Mouse (Mus musculus) lung, embryonic 15.5 days (tissue): ENCODE data around the gene Coq4. TPM values are rescaled to one million over a fixed set of nuclear protein-coding genes. Genes with fewer than 3 reads are reported as not detected.
A peak's percentile ranks its signal among the peaks of the same experiment; 100 is the strongest.
"Not testable (repeated sequence)": the region's sequence is repeated elsewhere in the genome, so short reads cannot be mapped to it uniquely, and the experiment has no call there.

Source experiments
- ATAC-seq: fragments of 200-750 bp; cut with Nextera tagmentation; 2 replicates; pipeline ENCODE4 v1.8.0; 2017; ENCODE audit warnings: moderate number of reproducible peaks, borderline replicate concordance; ENCODE audit not compliant: low FRiP score, low TSS enrichment; ENCODE audit errors: extremely low read depth
- H3K27ac ChIP-seq: fragments of 300-500 bp; sonication (generic); 2 replicates; pipeline ENCODE4 v1.5.1; 2015; ENCODE audit warnings: moderate library complexity, mild to moderate bottlenecking, inconsistent platforms
- H3K27me3 ChIP-seq: fragments of 300-500 bp; sonication (generic); 2 replicates; pipeline ENCODE4 v1.6.1; 2015; ENCODE audit warnings: inconsistent platforms
- H3K36me3 ChIP-seq: fragments of 300-500 bp; sonication (generic); 2 replicates; pipeline ENCODE4 v1.6.1; 2015; ENCODE audit warnings: inconsistent platforms
- H3K4me1 ChIP-seq: fragments of 300-500 bp; sonication (generic); 2 replicates; pipeline ENCODE4 v1.6.1; 2015; ENCODE audit warnings: inconsistent platforms
- H3K4me2 ChIP-seq: fragments of 300-500 bp; sonication (generic); 2 replicates; pipeline ENCODE4 v1.6.1; 2015; ENCODE audit warnings: inconsistent platforms, mild to moderate bottlenecking, moderate library complexity
- H3K4me3 ChIP-seq: fragments of 300-500 bp; sonication (generic); 2 replicates; pipeline ENCODE4 v1.5.1; 2015; ENCODE audit warnings: mild to moderate bottlenecking, inconsistent platforms
- H3K9ac ChIP-seq: fragments of 300-500 bp; sonication (generic); 2 replicates; pipeline ENCODE4 v1.6.1; 2015; ENCODE audit warnings: inconsistent platforms
- H3K9me3 ChIP-seq: fragments of 300-500 bp; sonication (generic); 2 replicates; pipeline ENCODE4 v1.6.1; 2016; ENCODE audit warnings: inconsistent platforms
- WGBS: fragments of 180-500 bp; shearing (Covaris S2); methylation state at CpG from one replicate; pipeline ENCODE4 v1.1.7; 2015; 5-methylcytosine and 5-hydroxymethylcytosine counted together
- polyA plus RNA-seq: library from polyadenylated mRNA; unstranded; fragments of >200 nt; fragmentation: Nextera tagmentation; extraction: Ambion mirVana; gene quantifications from 2 replicates; pipeline ENCODE4 v1.2.1, GENCODE M21; 2015

Coq4 gene
- polyA plus RNA-seq, 1 experiment from 2014 or later: 30.3 TPM

- no peak for ATAC-seq
- H3K27me3 ChIP-seq: no peaks in the 10 kb centered on the region
- H3K27ac ChIP-seq: peak overlapping the region; percentile 4; the same call in 1 of the 2 replicates
- 42% methylated on average over 11 of the region's 11 CpGs for WGBS
- 0 out of 2 replicates have a peak, but pooled peaks cover 5% of the 10 kb centered on the region for H3K4me1 ChIP-seq
- H3K9me3 ChIP-seq: no peaks in the 10 kb centered on the region
- no peak overlapping the region for H3K4me2 ChIP-seq
- H3K4me3 ChIP-seq: no peak overlapping the region
- no peaks in the 10 kb centered on the region for H3K36me3 ChIP-seq
- H3K9ac ChIP-seq: no peak overlapping the region
Measured at GRCm38 (mm10) chr2:29767976-29768709, 19.1 kb upstream of the Coq4 start.

GRCm38 (mm10) chr2:29768901-29769300, 18.4 kb upstream of the Coq4 start:
- H3K36me3 ChIP-seq: no peaks in the 10 kb centered on the region
- H3K4me3 ChIP-seq: no peak overlapping the region
- no peaks in the 10 kb centered on the region for H3K27me3 ChIP-seq
- no peak overlapping the region for H3K4me2 ChIP-seq
- no peak overlapping the region for H3K9ac ChIP-seq
- ATAC-seq: no peak
- H3K9me3 ChIP-seq: no peaks in the 10 kb centered on the region
- no peak overlapping the region for H3K27ac ChIP-seq
- 0 out of 2 replicates have a peak, but pooled peaks cover 5% of the 10 kb centered on the region for H3K4me1 ChIP-seq
- 53% methylated on average over 9 of the region's 9 CpGs for WGBS

GRCm38 (mm10) chr2:29770162-29770561, 17.1 kb upstream of the Coq4 start:
- Histone ChIP-seq H3K4me3 (no peak overlapping the region), H3K9ac (no peak overlapping the region), H3K4me2 (no peak overlapping the region), H3K9me3 (no peaks in the 10 kb centered on the region), H3K27me3 (no peaks in the 10 kb centered on the region), H3K4me1 (0 out of 2 replicates have a peak, but pooled peaks cover 5% of the 10 kb centered on the region), H3K36me3 (no peaks in the 10 kb centered on the region), H3K27ac (no peak overlapping the region)
- ATAC-seq: no peak

GRCm38 (mm10) chr2:29771611-29772461, 15.5 kb upstream of the Coq4 start:
- H3K27me3 ChIP-seq: no peaks in the 10 kb centered on the region
- no peak overlapping the region for H3K27ac ChIP-seq
- 0 out of 2 replicates have a peak, but pooled peaks cover 5% of the 10 kb centered on the region for H3K4me1 ChIP-seq
- H3K36me3 ChIP-seq: peaks cover 11% of the 10 kb centered on the region; the same call in 1 of the 2 replicates
- H3K4me2 ChIP-seq: no peak overlapping the region
- no peak for ATAC-seq
- H3K9ac ChIP-seq: no peak overlapping the region
- H3K4me3 ChIP-seq: no peak overlapping the region
- WGBS: 65% methylated on average over 8 of the region's 8 CpGs
- H3K9me3 ChIP-seq: no peaks in the 10 kb centered on the region

- Histone ChIP-seq H3K4me2 (no peak overlapping the region), H3K36me3 (peaks cover 26% of the 10 kb centered on the region), H3K4me3 (no peak overlapping the region), H3K9me3 (no peaks in the 10 kb centered on the region), H3K9ac (no peak overlapping the region), H3K27me3 (no peaks in the 10 kb centered on the region), H3K27ac (no peak overlapping the region), H3K4me1 (0 out of 2 replicates have a peak, but pooled peaks cover 1% of the 10 kb centered on the region)
- no peak for ATAC-seq
- 85% methylated on average over 4 of the region's 4 CpGs for WGBS
Measured at GRCm38 (mm10) chr2:29773323-29773722, 14.0 kb upstream of the Coq4 start.

GRCm38 (mm10) chr2:29781256-29781655, 6.0 kb upstream of the Coq4 start:
- peaks cover 89% of the 10 kb centered on the region for H3K36me3 ChIP-seq

GRCm38 (mm10) chr2:29784290-29784689, 3.0 kb upstream of the Coq4 start:
- H3K4me3 ChIP-seq: no peak overlapping the region
- H3K27ac ChIP-seq: 0 out of 2 replicates have a peak overlapping the region, but pooled peaks have one; percentile 41
- peaks cover 61% of the 10 kb centered on the region for H3K36me3 ChIP-seq
- WGBS: 70% methylated on average over 4 of the region's 4 CpGs
- no peak overlapping the region for H3K9ac ChIP-seq
- H3K4me2 ChIP-seq: no peak overlapping the region
- no peaks in the 10 kb centered on the region for H3K9me3 ChIP-seq
- 0 out of 2 replicates have a peak, but pooled peaks have one; percentile 15 for ATAC-seq
- no peaks in the 10 kb centered on the region for H3K27me3 ChIP-seq
- H3K4me1 ChIP-seq: peaks cover 19% of the 10 kb centered on the region

More at GRCm38 (mm10) chr2:29781256-29781655, 6.0 kb upstream of the Coq4 start:
- not testable (repeated sequence) for ATAC-seq, H3K27ac ChIP-seq, H3K9ac ChIP-seq, H3K4me2 ChIP-seq, H3K27me3 ChIP-seq, H3K4me3 ChIP-seq, H3K4me1 ChIP-seq, H3K9me3 ChIP-seq
- 95% methylated on average over 2 of the region's 2 CpGs for WGBS

GRCm38 (mm10) chr2:29787937-29788681, 816 bp downstream of the Coq4 start, which contains the start of gene Trub2:
Trub2 (minus strand) TSS chr2:29788502.
- Histone ChIP-seq H3K36me3 (peaks cover 43% of the 10 kb centered on the region; the same call in 1 of the 2 replicates), H3K27ac (peak within 1 kb of the TSS; percentile 65), H3K9ac (peak within 1 kb of the TSS; percentile 66), H3K4me3 (peak within 1 kb of the TSS; percentile 74), H3K4me1 (peaks cover 19% of the 10 kb centered on the region), H3K27me3 (no peaks in the 10 kb centered on the region), H3K4me2 (peak within 1 kb of the TSS; percentile 74), H3K9me3 (no peaks in the 10 kb centered on the region)
- ATAC-seq: peak; percentile 83
- WGBS: under 1% methylated on average over 45 of the region's 45 CpGs

- Histone ChIP-seq H3K27me3 (no peaks in the 10 kb centered on the region), H3K9me3 (no peaks in the 10 kb centered on the region), H3K4me1 (peaks cover 10% of the 10 kb centered on the region; the same call in 1 of the 2 replicates), H3K9ac (no peak overlapping the region), H3K4me3 (no peak overlapping the region), H3K4me2 (no peak overlapping the region), H3K36me3 (peaks cover 27% of the 10 kb centered on the region; the same call in 1 of the 2 replicates), H3K27ac (no peak overlapping the region)
- 83% methylated on average over 2 of the region's 2 CpGs for WGBS
- ATAC-seq: no peak
Measured at GRCm38 (mm10) chr2:29792772-29793487, 5.6 kb downstream of the Coq4 start.

- Histone ChIP-seq H3K9me3 (no peaks in the 10 kb centered on the region), H3K36me3 (peaks cover 17% of the 10 kb centered on the region), H3K4me2 (peak within 1 kb of the TSS; percentile 78), H3K4me1 (peaks cover 9% of the 10 kb centered on the region), H3K9ac (peak within 1 kb of the TSS; percentile 73), H3K4me3 (peak within 1 kb of the TSS; percentile 80), H3K27ac (peak within 1 kb of the TSS; percentile 41), H3K27me3 (no peaks in the 10 kb centered on the region)
- ATAC-seq: peak; percentile 98
- WGBS: 4% methylated on average over 28 of the region's 28 CpGs
Measured at GRCm38 (mm10) chr2:29802075-29802826, 15.0 kb downstream of the Coq4 start, which contains the start of gene Slc27a4. Slc27a4 (plus strand) TSS chr2:29802634.
